Comparison of ENCODE assay signal across 14 mouse cellular contexts in the genomic region with DNA sequence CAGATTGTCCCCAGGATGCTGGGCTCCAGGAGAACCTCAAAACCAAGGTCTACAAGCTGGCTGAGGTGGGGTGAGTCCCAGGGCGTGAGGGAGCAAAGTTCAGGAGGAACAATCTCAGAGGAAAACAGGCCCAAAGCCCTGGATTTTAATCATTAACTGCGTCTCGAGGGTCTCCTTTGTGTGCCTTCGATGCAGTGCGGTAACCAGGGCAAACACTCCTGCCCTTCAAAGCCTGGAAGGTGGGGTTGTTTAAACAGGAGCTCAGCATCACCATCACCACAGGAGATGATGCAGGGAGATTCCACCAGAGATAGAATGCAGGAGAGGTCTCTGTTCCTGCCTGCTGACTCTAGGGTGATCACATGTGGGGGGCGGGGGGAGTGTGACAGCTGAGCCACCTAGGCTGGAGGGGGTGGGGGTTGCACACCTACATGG. TPM values are rescaled to one million over a fixed set of nuclear protein-coding genes. Genes with fewer than 3 reads are reported as not detected.
A peak's percentile ranks its signal among the peaks of the same experiment; 100 is the strongest.
DNase-seq lines count a peak whose midpoint lies in the region; ATAC-seq and TF ChIP-seq lines count a peak whose summit lies in the region.
"Had no signal": no experiment of that assay in that cellular context is flagged by ENCODE, and none has a peak within 500 bp of the region (broad histone marks: within the 10 kb centered on the region; RNA-seq: fewer than 3 reads in every experiment).

No protein-coding gene starts in this region.

- DNase-seq in heart, embryonic 10.5 days (ENCODE audit: low spot score) = no peak
- no peak for DNase-seq in heart, postnatal 36 days
- peak; percentile 50 to 55 for DNase-seq in kidney, adult 8-10 months
- no peak for DNase-seq in testis, postnatal 14 days (ENCODE audit: low spot score)
- no peak for DNase-seq in spleen, adult 18-20 months

- no peaks in the 10 kb centered on the region for H3K27me3 ChIP-seq in heart, embryonic 10.5 days (ENCODE audit: insufficient read depth, poor library complexity, severe bottlenecking)
- no peaks in the 10 kb centered on the region for H3K27me3 ChIP-seq in ES-Bruce4 (ENCODE audit: control insufficient read depth, insufficient read depth, low read length, poor library complexity, severe bottlenecking)
- peaks cover 3% of the 10 kb centered on the region; the same call in 1 of the 2 replicates for H3K27me3 ChIP-seq in liver, embryonic 12.5 days (replicated peaks)
- H3K27me3 ChIP-seq in heart, embryonic 11.5 days (ENCODE audit: control insufficient read depth, insufficient read depth, low read length) = no peaks in the 10 kb centered on the region
- H3K27me3 ChIP-seq: heart, embryonic 13.5 days; midbrain, embryonic 12.5 days had no signal

- H3K27ac ChIP-seq in heart, embryonic 10.5 days = peak overlapping the region; percentile 76
- H3K27ac ChIP-seq in ES-Bruce4 (ENCODE audit: insufficient read depth, low read length) = peak overlapping the region; percentile 70
- peak overlapping the region; percentile 72 for H3K27ac ChIP-seq in liver, embryonic 12.5 days
- H3K27ac ChIP-seq in heart, embryonic 11.5 days (ENCODE audit: low read depth, low read length) = no peak overlapping the region
- H3K27ac ChIP-seq: midbrain, embryonic 12.5 days had no signal

- intact Hi-C loops in heart, postnatal 36 days (cut with DNase I) = no loop called here

- TF ChIP-seq POLR2A in ES-Bruce4 (IDR thresholded peaks at IDR 0.05; ENCODE audit: insufficient read depth, low read length) = no peak

- 0 out of 2 replicates have a peak overlapping the region, but pooled peaks have one; percentile 54 for H3K9ac ChIP-seq in ES-Bruce4 (ENCODE audit: low read depth, poor library complexity, severe bottlenecking)
- no peak overlapping the region for H3K9ac ChIP-seq in liver, embryonic 12.5 days
- no peak overlapping the region for H3K9ac ChIP-seq in heart, embryonic 11.5 days (ENCODE audit: low read depth, low read length)
- H3K9ac ChIP-seq: heart, embryonic 13.5 days; midbrain, embryonic 12.5 days had no signal

- no peaks in the 10 kb centered on the region for H3K36me3 ChIP-seq in heart, embryonic 10.5 days
- H3K36me3 ChIP-seq in ES-Bruce4 (ENCODE audit: control insufficient read depth, insufficient read depth, low read length, poor library complexity, severe bottlenecking) = peaks cover 4% of the 10 kb centered on the region; the same call in 1 of the 2 replicates
- H3K36me3 ChIP-seq in liver, embryonic 12.5 days = no peaks in the 10 kb centered on the region
- no peaks in the 10 kb centered on the region for H3K36me3 ChIP-seq in heart, embryonic 11.5 days (ENCODE audit: control insufficient read depth, insufficient read depth, low read length)
- H3K36me3 ChIP-seq: heart, embryonic 13.5 days; midbrain, embryonic 12.5 days had no signal

- TF ChIP-seq EP300 in ES-Bruce4 (IDR thresholded peaks at IDR 0.05; ENCODE audit: insufficient read depth, low read depth, low read length) = peak; percentile 66; the same call in 1 of the 2 replicates

- WGBS in heart, embryonic 10.5 days = 46% methylated on average over 6 of the region's 6 CpGs
- 49% methylated on average over 6 of the region's 6 CpGs for WGBS in liver, embryonic 12.5 days (ENCODE audit: insufficient replicate concordance)
- 48% methylated on average over 6 of the region's 6 CpGs for WGBS in heart, embryonic 11.5 days (ENCODE audit: insufficient replicate concordance)

- peak overlapping the region; percentile 28 for H3K4me2 ChIP-seq in liver, embryonic 12.5 days
- H3K4me2 ChIP-seq in heart, embryonic 11.5 days = no peak overlapping the region
- H3K4me2 ChIP-seq: heart, embryonic 13.5 days; midbrain, embryonic 12.5 days had no signal

- peak; percentile 63 for ATAC-seq in liver, embryonic 12.5 days
- ATAC-seq in heart, embryonic 11.5 days (replicated peaks; ENCODE audit: insufficient number of reproducible peaks, low FRiP score, low TSS enrichment) = no peak
- ATAC-seq: forebrain, embryonic 16.5 days had no signal

- H3K4me1 ChIP-seq in heart, embryonic 10.5 days = peaks cover 82% of the 10 kb centered on the region
- H3K4me1 ChIP-seq in ES-Bruce4 (ENCODE audit: control insufficient read depth, insufficient read depth, low read length) = peaks cover 8% of the 10 kb centered on the region
- H3K4me1 ChIP-seq in liver, embryonic 12.5 days = peaks cover 65% of the 10 kb centered on the region
- peaks cover 32% of the 10 kb centered on the region for H3K4me1 ChIP-seq in heart, embryonic 11.5 days (ENCODE audit: control insufficient read depth, insufficient read depth, low read length)

- H3K4me3 ChIP-seq in heart, embryonic 10.5 days = no peak overlapping the region
- H3K4me3 ChIP-seq in ES-Bruce4 (ENCODE audit: low read depth, low read length) = peak overlapping the region; percentile 9; the same call in 1 of the 2 replicates
- no peak overlapping the region for H3K4me3 ChIP-seq in liver, embryonic 12.5 days
- H3K4me3 ChIP-seq in heart, embryonic 11.5 days (ENCODE audit: low read depth, low read length) = no peak overlapping the region
- H3K4me3 ChIP-seq: heart, embryonic 13.5 days; midbrain, embryonic 12.5 days had no signal

- no peak for TF ChIP-seq CTCF in ES-Bruce4 (IDR thresholded peaks at IDR 0.05; ENCODE audit: low read depth, low read length)

- no peaks in the 10 kb centered on the region for H3K9me3 ChIP-seq in heart, embryonic 10.5 days
- H3K9me3 ChIP-seq in ES-Bruce4 (replicated peaks; ENCODE audit: control insufficient read depth, insufficient read depth, low read length, poor library complexity, severe bottlenecking) = no peaks in the 10 kb centered on the region
- H3K9me3 ChIP-seq in liver, embryonic 12.5 days (replicated peaks) = no peaks in the 10 kb centered on the region
- H3K9me3 ChIP-seq in heart, embryonic 11.5 days (replicated peaks; ENCODE audit: control insufficient read depth, low read length) = no peaks in the 10 kb centered on the region
- H3K9me3 ChIP-seq: heart, embryonic 13.5 days; midbrain, embryonic 12.5 days had no signal

RNA-seq across cellular contexts. Expression of a gene that starts 16.5 kb away (rescaled TPM):
- 2.4 and 3.1 TPM in 2 replicates for polyA plus RNA-seq in heart, embryonic 10.5 days (2016; fragmentation: Nextera tagmentation; extraction: Ambion mirVana)
- not detected for total RNA-seq in heart, postnatal 36 days (2021)
- polyA plus RNA-seq in ES-Bruce4 (2011; ENCODE audit: insufficient read depth, insufficient read length, low read depth, missing spikeins) = 120 and 122 TPM in 2 replicates
- 1.7 and 2.0 TPM in 2 replicates for polyA plus RNA-seq in liver, embryonic 12.5 days (2016; fragmentation: Nextera tagmentation; extraction: Ambion mirVana)
- polyA plus RNA-seq in heart, embryonic 11.5 days (2014; fragmentation: Nextera tagmentation; extraction: Ambion mirVana) = 1.00 and 1.1 TPM in 2 replicates
- polyA plus RNA-seq: large intestine, adult 2 months had no signal

RNA-seq across cellular contexts. Expression of a gene that starts 32.2 kb away (rescaled TPM):
- polyA plus RNA-seq in heart, embryonic 10.5 days (2016; fragmentation: Nextera tagmentation; extraction: Ambion mirVana) = 0.38 and 0.97 TPM in 2 replicates
- total RNA-seq in heart, postnatal 36 days (2021) = not detected
- polyA plus RNA-seq in ES-Bruce4 (2011; ENCODE audit: insufficient read depth, insufficient read length, low read depth, missing spikeins) = not detected in 2 replicates
- polyA plus RNA-seq in liver, embryonic 12.5 days (2016; fragmentation: Nextera tagmentation; extraction: Ambion mirVana) = 0.18 and 0.22 TPM in 2 replicates
- polyA plus RNA-seq in heart, embryonic 11.5 days (2014; fragmentation: Nextera tagmentation; extraction: Ambion mirVana) = 0.54 and 0.90 TPM in 2 replicates
- total RNA-seq: left cerebral cortex, postnatal 36 days had no signal
- polyA plus RNA-seq: forebrain, embryonic 16.5 days; large intestine, adult 2 months; spleen, adult 2 months had no signal

RNA-seq across cellular contexts. Expression of a gene that starts 42.9 kb away (rescaled TPM):
- not detected in 2 replicates for polyA plus RNA-seq in heart, embryonic 10.5 days (2016; fragmentation: Nextera tagmentation; extraction: Ambion mirVana)
- not detected for total RNA-seq in heart, postnatal 36 days (2021)
- polyA plus RNA-seq in ES-Bruce4 (2011; ENCODE audit: insufficient read depth, insufficient read length, low read depth, missing spikeins) = 0.57 and 1.4 TPM in 2 replicates
- polyA plus RNA-seq in liver, embryonic 12.5 days (2016; fragmentation: Nextera tagmentation; extraction: Ambion mirVana) = not detected in 2 replicates
- not detected in 2 replicates for polyA plus RNA-seq in heart, embryonic 11.5 days (2014; fragmentation: Nextera tagmentation; extraction: Ambion mirVana)
- total RNA-seq: left cerebral cortex, postnatal 36 days had no signal
- polyA plus RNA-seq: forebrain, embryonic 16.5 days; heart, embryonic 13.5 days; midbrain, embryonic 12.5 days had no signal

Comparison
In these comparisons a context has a peak if more than half of its experiments do, and no peak if none do; other contexts are left out.
1. DNase-seq: peak in kidney, adult 8-10 months (2 of 2); none in heart, embryonic 10.5 days (single experiment), heart, postnatal 36 days (0 of 2), testis, postnatal 14 days (single experiment) and spleen, adult 18-20 months (0 of 2).
2. RNA of a gene that starts 16.5 kb away (polyA plus RNA-seq): 120 to 122 TPM in ES-Bruce4; 2.4 to 3.1 TPM in heart, embryonic 10.5 days, 1.7 to 2.0 TPM in liver, embryonic 12.5 days and 1.00 to 1.1 TPM in heart, embryonic 11.5 days; every median in the first group is over 10 times any median in the second.